Mouse (Mus musculus) forebrain, postnatal 0 days (tissue): ENCODE data around the gene Gm48552. TPM values are rescaled to one million over a fixed set of nuclear protein-coding genes. Genes with fewer than 3 reads are reported as not detected.

Experiments used
- ATAC-seq: fragments of 200-750 bp; cut with Nextera tagmentation; 2 replicates; pipeline ENCODE4 v1.8.0; 2017; ENCODE audit warnings: mild to moderate bottlenecking, moderate library complexity
- DNase-seq: peaks from one replicate; pipeline ENCODE4 v3.0.0-alpha.2; 2015
- H3K27ac ChIP-seq: fragments of 300-500 bp; sonication (generic); 2 replicates; pipeline ENCODE4 v1.5.1; 2014; ENCODE audit warnings: low read depth, mild to moderate bottlenecking, antibody characterized with exemption, low read length, moderate library complexity, mixed read lengths
- H3K27me3 ChIP-seq: fragments of 300-500 bp; sonication (generic); 2 replicates; pipeline ENCODE4 v1.6.1; 2014; ENCODE audit warnings: mild to moderate bottlenecking, low read length, mixed read lengths; ENCODE audit not compliant: insufficient read depth
- H3K36me3 ChIP-seq: fragments of 300-500 bp; sonication (generic); 2 replicates; pipeline ENCODE4 v1.6.1; 2014; ENCODE audit warnings: mild to moderate bottlenecking, moderate library complexity; ENCODE audit not compliant: insufficient read depth
- H3K4me1 ChIP-seq: fragments of 300-500 bp; sonication (generic); 2 replicates; pipeline ENCODE4 v1.6.1; 2014; ENCODE audit warnings: antibody characterized with exemption; ENCODE audit not compliant: insufficient read depth
- H3K4me2 ChIP-seq: fragments of 300-500 bp; sonication (generic); 2 replicates; pipeline ENCODE4 v1.6.1; 2014; ENCODE audit warnings: low read depth, mild to moderate bottlenecking, moderate library complexity
- H3K4me3 ChIP-seq: fragments of 300-500 bp; sonication (generic); 2 replicates; pipeline ENCODE4 v1.5.1; 2014; ENCODE audit warnings: low read depth, low read length, mixed read lengths
- H3K9ac ChIP-seq: fragments of 300-500 bp; sonication (generic); 2 replicates; pipeline ENCODE4 v1.6.1; 2014; ENCODE audit warnings: mild to moderate bottlenecking
- H3K9me3 ChIP-seq: fragments of 300-500 bp; sonication (generic); 2 replicates; pipeline ENCODE4 v1.6.1; 2016; ENCODE audit warnings: low read length
- CTCF ChIP-seq: sonication (generic); IDR thresholded peaks from 2 replicates; pipeline ENCODE4 v1.5.1; 2016; ENCODE audit warnings: antibody characterized with exemption, control low read depth, low read depth
- WGBS: fragments of 180-500 bp; shearing (Covaris S2); extraction: QIAGEN DNeasy Blood & Tissue Kit; methylation state at CpG from one replicate; pipeline ENCODE4 v1.1.7; 2014; 5-methylcytosine and 5-hydroxymethylcytosine counted together
- polyA plus RNA-seq: library from polyadenylated mRNA; unstranded; fragments of >200 nt; fragmentation: Nextera tagmentation; extraction: Ambion mirVana; gene quantifications from 2 replicates; pipeline ENCODE4 v1.2.1, GENCODE M21; 2015
- total RNA-seq: library from RNA; depleted of rRNA; stranded (reverse); fragments of >200 nt; gene quantifications from 2 replicates; pipeline ENCODE4 v1.2.3, GENCODE M21; 2014

The Gm48552 gene
- total and polyA plus RNA-seq, 2 experiments from 2014 or later: 3.7 to 16.6 TPM

DNA sequence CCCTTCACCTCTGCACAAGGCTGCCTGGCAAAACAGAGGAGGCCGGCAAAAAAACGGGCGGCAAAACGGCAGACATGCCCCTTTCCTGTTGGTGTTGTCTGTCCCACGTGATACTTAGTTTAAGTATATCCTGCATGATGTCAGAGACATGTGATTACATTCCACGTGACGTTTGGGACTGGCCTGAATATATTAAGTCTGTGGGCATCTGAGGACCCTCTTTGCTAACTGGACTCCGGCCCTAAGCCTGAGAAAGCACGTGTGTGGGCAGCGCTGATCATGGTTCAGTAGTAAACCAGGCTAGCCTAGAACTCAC lies 12.4 kb downstream of the Gm48552 start:
- Histone ChIP-seq H3K4me3 (peak overlapping the region; percentile 20), H3K9me3 (no peaks in the 10 kb centered on the region), H3K27me3 (no peaks in the 10 kb centered on the region), H3K4me2 (peak overlapping the region; percentile 44; the same call in 1 of the 2 replicates), H3K27ac (peak overlapping the region; percentile 70), H3K9ac (no peak overlapping the region), H3K4me1 (peaks cover 9% of the 10 kb centered on the region), H3K36me3 (peaks cover 20% of the 10 kb centered on the region)
- TF ChIP-seq CTCF: no peak
- peak; percentile 68 for DNase-seq
- 34% methylated on average over 10 of the region's 10 CpGs for WGBS
- ATAC-seq: peak; percentile 60

DNA sequence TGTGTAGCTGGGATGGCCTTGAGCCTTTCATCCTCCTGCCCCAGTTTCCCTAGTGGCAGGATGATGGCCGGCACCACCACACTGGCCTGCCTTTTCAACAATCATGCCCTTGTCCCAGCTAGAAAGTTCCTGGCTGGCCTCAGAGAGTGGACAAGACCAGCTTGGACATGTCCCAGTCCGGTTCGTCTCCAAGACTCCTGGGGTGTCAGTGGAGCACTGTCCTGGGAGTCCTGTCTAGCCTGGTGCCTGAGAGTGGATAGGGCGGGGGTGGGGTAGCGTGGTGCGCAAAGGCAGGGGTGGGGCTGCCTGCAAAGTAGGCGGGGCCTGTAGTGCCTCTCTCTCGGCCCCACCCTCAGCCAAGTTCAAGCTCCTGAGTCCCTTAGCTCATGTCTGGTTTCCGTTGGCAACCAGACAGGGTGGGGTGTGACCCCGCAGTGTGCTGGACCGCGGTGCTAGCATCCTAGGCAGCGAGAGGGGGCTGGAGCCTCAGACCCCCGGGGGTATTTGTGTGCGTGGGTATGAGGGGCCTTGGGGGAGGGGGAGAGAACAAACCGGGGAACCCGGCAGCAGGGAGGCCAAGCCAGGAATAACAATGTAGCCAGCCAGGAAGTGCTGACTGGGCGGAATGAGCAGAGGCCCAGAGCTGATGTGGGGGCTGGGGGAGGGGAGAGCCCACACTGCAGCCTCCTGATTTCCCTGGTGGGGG lies 12.9 kb downstream of the Gm48552 start:
- H3K4me2 ChIP-seq: 0 out of 2 replicates have a peak overlapping the region, but pooled peaks have one; percentile 5
- peak overlapping the region; percentile 70 for H3K27ac ChIP-seq
- H3K27me3 ChIP-seq: no peaks in the 10 kb centered on the region
- 0 out of 2 replicates have a peak overlapping the region, but pooled peaks have one; percentile 18 for H3K9ac ChIP-seq
- WGBS: 8% methylated on average over 18 of the region's 18 CpGs
- DNase-seq: peak; percentile 63
- peak; percentile 62 for ATAC-seq
- no peak for TF ChIP-seq CTCF
- peaks cover 9% of the 10 kb centered on the region for H3K4me1 ChIP-seq
- no peaks in the 10 kb centered on the region for H3K9me3 ChIP-seq
- no peak overlapping the region for H3K4me3 ChIP-seq
- H3K36me3 ChIP-seq: peaks cover 25% of the 10 kb centered on the region

DNA sequence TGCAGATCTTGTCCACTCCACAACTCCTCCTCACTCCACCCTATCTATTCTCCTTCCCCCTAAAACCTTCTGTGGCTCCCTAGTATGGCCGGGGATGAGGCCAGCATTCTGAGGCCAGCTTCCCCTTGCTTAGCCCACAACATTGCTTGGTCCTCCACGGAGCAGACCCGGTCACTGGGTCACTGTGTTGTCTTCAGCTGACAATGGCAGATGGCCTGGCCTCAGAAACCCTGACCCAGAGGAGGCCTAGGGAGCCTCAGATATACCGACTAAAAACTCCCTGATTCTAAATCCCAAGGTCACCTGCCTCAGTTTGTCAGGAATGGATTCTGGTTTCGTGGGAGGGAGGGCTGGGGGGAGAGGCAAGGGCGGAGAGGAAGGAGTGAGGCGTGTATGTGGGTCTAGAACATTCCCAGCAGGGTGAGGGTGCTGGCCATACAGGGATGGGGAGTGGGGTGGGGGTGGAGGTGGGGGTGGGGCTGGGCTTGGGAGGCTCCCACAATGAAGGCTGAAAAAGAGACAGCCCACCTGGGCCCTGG lies 13.5 kb downstream of the Gm48552 start:
- Histone ChIP-seq H3K4me1 (peaks cover 9% of the 10 kb centered on the region), H3K9ac (0 out of 2 replicates have a peak overlapping the region, but pooled peaks have one; percentile 18), H3K4me2 (0 out of 2 replicates have a peak overlapping the region, but pooled peaks have one; percentile 5), H3K27ac (peak overlapping the region; percentile 70), H3K27me3 (no peaks in the 10 kb centered on the region), H3K9me3 (no peaks in the 10 kb centered on the region), H3K36me3 (peaks cover 30% of the 10 kb centered on the region), H3K4me3 (no peak overlapping the region)
- DNase-seq: no peak
- TF ChIP-seq CTCF: no peak
- ATAC-seq: no peak
- 23% methylated on average over 7 of the region's 7 CpGs for WGBS

DNA sequence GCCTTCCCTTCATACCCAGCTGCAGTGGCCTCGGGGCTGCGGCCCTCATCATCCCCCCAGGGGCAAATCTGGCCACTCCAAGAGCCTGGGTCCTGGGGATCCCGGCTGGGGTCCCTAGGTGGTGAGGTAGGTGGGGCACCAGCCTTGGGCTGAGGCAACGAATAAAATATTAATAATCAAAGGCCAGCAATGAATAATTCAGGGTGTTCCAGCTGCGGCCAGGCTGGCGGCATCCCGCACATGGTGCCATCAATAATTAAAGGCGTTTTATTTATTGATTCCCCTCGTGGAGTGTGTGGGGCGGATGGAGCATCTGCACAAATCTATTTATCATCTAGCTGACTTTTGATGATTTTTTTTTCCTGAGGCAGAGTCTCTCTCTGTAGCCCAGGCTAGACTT lies 14.7 kb downstream of the Gm48552 start:
- no peaks in the 10 kb centered on the region for H3K27me3 ChIP-seq
- no peak for DNase-seq
- H3K4me2 ChIP-seq: no peak overlapping the region
- no peak for ATAC-seq
- WGBS: 62% methylated on average over 10 of the region's 10 CpGs
- no peak overlapping the region for H3K4me3 ChIP-seq
- H3K9ac ChIP-seq: no peak overlapping the region
- H3K27ac ChIP-seq: no peak overlapping the region
- H3K9me3 ChIP-seq: no peaks in the 10 kb centered on the region
- H3K4me1 ChIP-seq: peaks cover 9% of the 10 kb centered on the region
- TF ChIP-seq CTCF: no peak
- peaks cover 41% of the 10 kb centered on the region for H3K36me3 ChIP-seq

DNA sequence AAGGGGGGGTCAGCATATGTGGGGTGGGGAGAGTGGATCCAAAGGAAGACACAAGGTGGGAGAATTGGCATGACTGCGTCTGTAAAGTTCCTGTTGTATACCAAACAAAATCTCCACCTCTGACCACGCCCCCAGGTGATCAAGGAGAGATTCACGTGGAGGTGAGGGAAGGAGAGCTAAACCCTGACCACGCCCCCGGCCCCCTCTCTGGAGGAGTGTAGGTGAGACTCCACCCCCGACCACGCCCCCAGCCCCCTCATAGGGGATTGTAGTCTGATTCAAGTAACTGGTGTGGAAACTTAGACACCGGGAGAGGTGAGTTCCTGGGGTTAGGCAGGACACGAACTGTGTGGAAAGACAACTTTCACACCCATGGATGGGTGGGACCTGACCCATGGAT lies 15.3 kb downstream of the Gm48552 start:
- H3K4me1 ChIP-seq: peaks cover 9% of the 10 kb centered on the region
- H3K27me3 ChIP-seq: no peaks in the 10 kb centered on the region
- 27% methylated on average over 9 of the region's 9 CpGs for WGBS
- DNase-seq (no peak), ATAC-seq (no peak)
- H3K4me3 ChIP-seq: no peak overlapping the region
- TF ChIP-seq CTCF: no peak
- H3K27ac ChIP-seq: no peak overlapping the region
- no peak overlapping the region for H3K4me2 ChIP-seq
- H3K36me3 ChIP-seq: peaks cover 41% of the 10 kb centered on the region
- no peaks in the 10 kb centered on the region for H3K9me3 ChIP-seq
- H3K9ac ChIP-seq: no peak overlapping the region

DNA sequence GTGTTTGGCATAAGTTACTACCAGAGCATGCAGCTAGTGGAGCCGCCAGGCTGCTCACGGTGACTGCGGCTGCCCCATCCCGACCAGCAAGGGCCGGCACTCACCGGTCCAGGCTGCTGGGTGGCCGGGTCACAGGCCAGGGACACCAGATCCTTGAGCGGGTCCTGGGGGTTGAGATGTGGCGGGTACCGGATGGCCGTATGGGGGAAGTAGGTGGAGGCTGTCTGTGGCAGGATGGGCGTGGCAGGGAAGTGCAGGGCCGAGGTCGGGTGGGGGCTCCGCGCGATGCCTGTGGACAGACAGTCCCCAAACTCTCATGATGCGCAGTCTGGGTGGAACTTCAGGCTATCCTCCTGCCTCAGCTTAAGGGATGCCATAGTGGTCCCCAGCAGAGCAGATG lies 15.9 kb downstream of the Gm48552 start:
- H3K36me3 ChIP-seq: peaks cover 36% of the 10 kb centered on the region
- no peaks in the 10 kb centered on the region for H3K27me3 ChIP-seq
- H3K4me2 ChIP-seq: no peak overlapping the region
- no peaks in the 10 kb centered on the region for H3K9me3 ChIP-seq
- H3K27ac ChIP-seq: no peak overlapping the region
- DNase-seq (no peak), ATAC-seq (no peak)
- TF ChIP-seq CTCF: no peak
- no peak overlapping the region for H3K9ac ChIP-seq
- WGBS: 70% methylated on average over 17 of the region's 18 CpGs
- H3K4me3 ChIP-seq: no peak overlapping the region
- peaks cover 9% of the 10 kb centered on the region for H3K4me1 ChIP-seq

DNA sequence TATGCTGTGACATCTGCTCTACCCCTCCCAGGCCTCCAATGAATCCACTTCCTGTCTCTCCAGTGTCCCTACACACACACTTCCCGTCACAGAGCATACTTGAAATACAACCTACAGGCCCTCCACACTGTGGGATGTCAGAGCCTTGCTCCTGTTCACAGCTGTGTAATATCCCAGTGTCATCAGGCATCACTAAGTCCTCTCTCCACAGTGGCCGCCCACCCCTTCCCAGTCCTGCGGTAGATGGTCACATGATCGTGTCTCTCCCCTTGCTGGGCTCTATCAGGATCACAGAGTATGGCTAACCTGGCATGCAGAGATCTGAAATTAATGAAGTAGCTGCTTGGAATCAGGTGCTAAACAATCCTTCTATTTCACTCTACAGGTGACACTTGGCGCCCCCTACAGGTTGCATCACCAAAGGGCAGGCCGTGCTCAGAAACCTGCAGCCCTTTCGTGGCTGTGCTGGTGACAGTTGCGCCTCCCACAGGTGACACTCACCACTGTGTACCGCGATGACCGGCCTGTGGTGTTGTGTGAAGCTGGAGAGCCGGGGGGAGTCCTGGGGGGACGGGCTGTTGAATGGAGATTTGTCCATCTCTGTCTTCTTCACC lies 16.9 kb downstream of the Gm48552 start:
- Histone ChIP-seq H3K4me1 (peaks cover 9% of the 10 kb centered on the region), H3K4me2 (no peak overlapping the region), H3K27me3 (no peaks in the 10 kb centered on the region), H3K36me3 (peaks cover 27% of the 10 kb centered on the region; the same call in 1 of the 2 replicates), H3K9me3 (no peaks in the 10 kb centered on the region), H3K4me3 (no peak overlapping the region), H3K9ac (no peak overlapping the region), H3K27ac (no peak overlapping the region)
- DNase-seq (no peak), ATAC-seq (no peak)
- TF ChIP-seq CTCF: peak; percentile 74
- 47% methylated on average over 13 of the region's 13 CpGs for WGBS
